Mouse (Mus musculus) ES-Bruce4 (cell line): ENCODE measurements around the gene Ech1. TPM values are rescaled to one million over a fixed set of nuclear protein-coding genes. Genes with fewer than 3 reads are reported as not detected.

Source experiments
- H3K27ac ChIP-seq: 2 replicates; pipeline ENCODE4 v1.5.1; 2012; ENCODE audit warnings: low read length, inconsistent platforms; ENCODE audit not compliant: insufficient read depth
- H3K27me3 ChIP-seq: 2 replicates; pipeline ENCODE4 v1.6.1; 2012; ENCODE audit warnings: mild to moderate bottlenecking, low read length, inconsistent platforms; ENCODE audit not compliant: control insufficient read depth, poor library complexity, insufficient read depth, severe bottlenecking
- H3K36me3 ChIP-seq: 2 replicates; pipeline ENCODE4 v1.6.1; 2012; ENCODE audit warnings: inconsistent platforms, mild to moderate bottlenecking, low read length, moderate library complexity; ENCODE audit not compliant: control insufficient read depth, poor library complexity, insufficient read depth, severe bottlenecking
- H3K4me1 ChIP-seq: one replicate; pipeline ENCODE4 v1.8.1; 2011; ENCODE audit warnings: low read length; ENCODE audit not compliant: control insufficient read depth, insufficient read depth
- H3K4me3 ChIP-seq: 2 replicates; pipeline ENCODE4 v1.5.1; 2011; ENCODE audit warnings: low read depth, mild to moderate bottlenecking, low read length
- H3K9ac ChIP-seq: 2 replicates; pipeline ENCODE4 v1.6.1; 2012; ENCODE audit warnings: low read depth, mild to moderate bottlenecking, inconsistent platforms; ENCODE audit not compliant: poor library complexity, severe bottlenecking
- H3K9me3 ChIP-seq: replicated peaks from 2 replicates; pipeline ENCODE4 v1.6.1; 2012; ENCODE audit warnings: mild to moderate bottlenecking, low read length, inconsistent platforms; ENCODE audit not compliant: control insufficient read depth, poor library complexity, insufficient read depth, severe bottlenecking
- CTCF ChIP-seq: IDR thresholded peaks from one replicate; pipeline ENCODE4 v1.8.1; 2011; ENCODE audit warnings: low read depth, low read length
- EP300 ChIP-seq: IDR thresholded peaks from 2 replicates; pipeline ENCODE4 v1.6.1; 2011; ENCODE audit warnings: low read depth, low read length; ENCODE audit not compliant: insufficient read depth
- POLR2A ChIP-seq: IDR thresholded peaks from one replicate; pipeline ENCODE4 v1.8.1; 2011; ENCODE audit warnings: low read length; ENCODE audit not compliant: insufficient read depth
- polyA plus RNA-seq: library from polyadenylated mRNA; stranded (reverse); fragments of >200 nt; gene quantifications from 2 replicates; pipeline ENCODE4 v1.2.4, GENCODE M21; 2011; ENCODE audit warnings: low read depth; ENCODE audit not compliant: missing spikeins, insufficient read depth, insufficient read length

Ech1 gene
- polyA plus RNA-seq, 1 experiment: 41.3 TPM

DNA sequence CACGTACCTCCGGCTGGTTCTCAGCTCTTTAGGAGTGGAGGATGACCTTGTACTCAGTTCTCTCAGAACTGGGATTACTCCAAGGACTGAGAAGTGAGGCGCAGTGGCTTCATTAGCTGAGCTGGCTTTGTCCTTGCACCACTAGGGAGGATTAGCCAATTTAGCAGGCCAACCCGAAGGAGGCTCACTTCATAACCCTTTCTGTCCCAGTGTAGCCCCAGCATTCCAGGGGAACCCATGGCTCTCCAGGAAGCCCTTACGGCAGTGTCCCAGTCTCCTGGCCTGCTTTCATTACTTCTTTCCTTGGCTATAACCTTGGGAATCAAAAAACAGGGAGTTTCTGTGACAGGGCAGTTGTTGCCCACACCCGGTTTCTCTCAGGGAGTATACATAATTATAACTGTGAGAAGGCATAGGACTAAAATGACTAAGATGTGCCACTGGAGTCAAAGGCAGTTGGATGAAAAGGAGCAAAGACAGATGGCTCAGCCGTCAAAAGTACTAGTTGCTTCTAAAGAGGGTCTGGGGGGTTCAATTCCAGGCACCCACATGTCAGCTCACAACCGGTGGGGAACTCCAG is 17.3 kb upstream of the Ech1 start:
- no peaks in the 10 kb centered on the region for H3K27me3 ChIP-seq
- H3K27ac ChIP-seq: peak overlapping the region; percentile 80
- no peak for TF ChIP-seq POLR2A
- no peak for TF ChIP-seq EP300
- no peak for TF ChIP-seq CTCF
- H3K9ac ChIP-seq: peak overlapping the region; percentile 84
- peak overlapping the region; percentile 91 for H3K4me3 ChIP-seq
- H3K36me3 ChIP-seq: peaks cover 10% of the 10 kb centered on the region
- peaks cover 7% of the 10 kb centered on the region for H3K4me1 ChIP-seq
- H3K9me3 ChIP-seq: no peaks in the 10 kb centered on the region

DNA sequence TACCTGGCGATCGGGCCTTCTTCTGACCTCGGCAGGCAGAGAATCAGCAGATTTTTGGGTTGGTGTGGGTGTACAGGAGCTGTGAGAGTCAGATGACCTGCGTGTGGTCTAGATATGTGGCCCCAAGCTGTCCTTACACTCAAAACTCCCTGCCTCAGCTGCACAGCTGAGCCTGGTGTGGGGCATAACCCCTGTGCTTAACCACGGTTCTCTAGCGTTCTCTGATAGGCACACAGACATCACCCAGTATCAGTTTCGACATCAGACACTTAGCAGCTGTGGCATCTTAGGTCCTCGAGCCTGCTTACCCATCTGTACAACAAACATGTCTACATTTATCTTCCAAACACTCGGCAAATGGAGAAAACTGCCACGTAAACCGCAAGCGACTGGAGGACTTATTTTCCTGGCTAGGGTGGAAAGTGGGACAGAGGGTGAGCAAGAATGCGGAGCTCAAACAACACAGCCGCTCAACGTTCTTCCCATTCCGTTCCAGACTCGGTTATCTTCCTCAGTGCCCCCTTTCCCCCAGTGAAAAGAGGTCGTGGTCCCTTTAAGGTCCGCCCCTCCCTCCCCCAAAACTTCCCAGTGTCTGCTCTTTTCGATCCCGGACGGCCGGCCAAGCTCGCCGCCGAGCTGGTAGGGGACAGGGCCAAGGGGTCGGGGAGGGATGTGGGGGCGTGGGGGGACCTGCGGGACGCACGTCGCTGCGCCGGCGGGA is 16.6 kb upstream of the Ech1 start, which contains the start of gene Hnrnpl:
Gene Hnrnpl (plus strand): TSS at position 321 of the 721 bp plus-strand sequence.
- TF ChIP-seq EP300: no peak
- TF ChIP-seq POLR2A: no peak
- TF ChIP-seq CTCF: no peak
- Histone ChIP-seq H3K9me3 (no peaks in the 10 kb centered on the region), H3K27ac (peak within 1 kb of the TSS; percentile 96), H3K36me3 (peaks cover 16% of the 10 kb centered on the region), H3K4me3 (peak within 1 kb of the TSS; percentile 91), H3K9ac (peak within 1 kb of the TSS; percentile 84), H3K4me1 (peaks cover 6% of the 10 kb centered on the region), H3K27me3 (no peaks in the 10 kb centered on the region)

DNA sequence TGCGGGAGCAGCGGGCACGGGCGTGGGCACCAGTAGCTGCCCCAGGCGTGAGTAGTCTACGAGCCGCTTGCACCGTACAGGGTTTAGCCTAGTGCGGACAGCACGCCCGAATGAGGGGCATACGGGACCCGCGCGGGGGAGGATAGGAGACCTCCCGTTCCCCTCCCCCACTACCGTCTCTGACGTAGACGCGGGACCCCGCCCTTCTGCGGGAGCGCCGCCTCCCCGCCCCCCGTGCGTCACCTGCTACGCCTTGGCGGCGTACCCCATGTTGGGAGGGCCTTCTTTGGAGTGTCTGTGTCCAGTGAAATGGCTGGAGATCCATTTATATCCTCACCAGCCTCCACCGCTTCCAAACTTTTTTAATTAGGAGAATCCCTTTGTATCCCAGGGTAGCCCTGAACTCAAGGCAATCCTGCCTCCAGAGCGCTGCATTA is 16.0 kb upstream of the Ech1 start:
- H3K36me3 ChIP-seq: peaks cover 22% of the 10 kb centered on the region
- H3K9me3 ChIP-seq: no peaks in the 10 kb centered on the region
- H3K9ac ChIP-seq: peak overlapping the region; percentile 84
- peak overlapping the region; percentile 96 for H3K27ac ChIP-seq
- H3K27me3 ChIP-seq: no peaks in the 10 kb centered on the region
- 0 out of 2 replicates have a peak, but pooled peaks have one; percentile 48 for TF ChIP-seq EP300
- peak; percentile 87 for TF ChIP-seq POLR2A
- no peak for TF ChIP-seq CTCF
- H3K4me3 ChIP-seq: peak overlapping the region; percentile 91
- peaks cover 4% of the 10 kb centered on the region for H3K4me1 ChIP-seq

DNA sequence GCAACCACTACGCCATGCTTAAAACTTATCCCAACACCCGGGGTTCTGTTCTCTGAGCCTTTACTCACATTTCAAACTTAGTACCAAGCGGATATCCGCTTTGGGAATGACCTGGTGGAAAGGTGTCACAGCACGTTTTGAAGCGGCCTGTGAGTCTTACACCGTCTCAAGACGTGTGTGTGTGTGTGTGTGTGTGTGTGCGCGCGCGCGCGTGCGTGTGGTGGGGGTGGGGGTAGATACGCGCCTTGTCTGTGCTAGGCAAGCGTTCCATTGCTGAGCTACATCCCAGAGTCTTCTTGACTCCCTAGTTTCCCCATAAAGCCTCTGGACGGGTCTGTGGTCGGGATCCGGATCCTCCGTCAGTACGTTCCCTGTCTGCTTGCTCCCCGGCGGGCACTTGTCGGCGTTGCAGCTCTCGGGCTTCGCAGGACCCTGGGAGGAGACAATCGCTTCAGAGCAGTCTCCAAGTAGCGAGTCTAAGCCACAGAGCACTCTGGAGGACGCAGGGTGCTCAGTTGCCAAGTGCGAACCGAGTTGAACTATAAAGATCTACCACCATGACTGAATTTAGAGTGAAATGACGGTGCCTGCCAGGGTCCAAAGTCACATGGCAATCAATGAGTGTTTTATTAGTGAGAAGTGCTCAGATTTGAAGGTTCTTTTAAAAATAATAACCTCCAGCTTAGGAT is 15.5 kb upstream of the Ech1 start:
- no peaks in the 10 kb centered on the region for H3K9me3 ChIP-seq
- no peaks in the 10 kb centered on the region for H3K27me3 ChIP-seq
- H3K36me3 ChIP-seq: peaks cover 28% of the 10 kb centered on the region
- H3K4me1 ChIP-seq: peaks cover 6% of the 10 kb centered on the region
- peak overlapping the region; percentile 84 for H3K9ac ChIP-seq
- peak overlapping the region; percentile 96 for H3K27ac ChIP-seq
- H3K4me3 ChIP-seq: peak overlapping the region; percentile 91
- TF ChIP-seq CTCF (no peak), POLR2A (no peak), EP300 (no peak)

DNA sequence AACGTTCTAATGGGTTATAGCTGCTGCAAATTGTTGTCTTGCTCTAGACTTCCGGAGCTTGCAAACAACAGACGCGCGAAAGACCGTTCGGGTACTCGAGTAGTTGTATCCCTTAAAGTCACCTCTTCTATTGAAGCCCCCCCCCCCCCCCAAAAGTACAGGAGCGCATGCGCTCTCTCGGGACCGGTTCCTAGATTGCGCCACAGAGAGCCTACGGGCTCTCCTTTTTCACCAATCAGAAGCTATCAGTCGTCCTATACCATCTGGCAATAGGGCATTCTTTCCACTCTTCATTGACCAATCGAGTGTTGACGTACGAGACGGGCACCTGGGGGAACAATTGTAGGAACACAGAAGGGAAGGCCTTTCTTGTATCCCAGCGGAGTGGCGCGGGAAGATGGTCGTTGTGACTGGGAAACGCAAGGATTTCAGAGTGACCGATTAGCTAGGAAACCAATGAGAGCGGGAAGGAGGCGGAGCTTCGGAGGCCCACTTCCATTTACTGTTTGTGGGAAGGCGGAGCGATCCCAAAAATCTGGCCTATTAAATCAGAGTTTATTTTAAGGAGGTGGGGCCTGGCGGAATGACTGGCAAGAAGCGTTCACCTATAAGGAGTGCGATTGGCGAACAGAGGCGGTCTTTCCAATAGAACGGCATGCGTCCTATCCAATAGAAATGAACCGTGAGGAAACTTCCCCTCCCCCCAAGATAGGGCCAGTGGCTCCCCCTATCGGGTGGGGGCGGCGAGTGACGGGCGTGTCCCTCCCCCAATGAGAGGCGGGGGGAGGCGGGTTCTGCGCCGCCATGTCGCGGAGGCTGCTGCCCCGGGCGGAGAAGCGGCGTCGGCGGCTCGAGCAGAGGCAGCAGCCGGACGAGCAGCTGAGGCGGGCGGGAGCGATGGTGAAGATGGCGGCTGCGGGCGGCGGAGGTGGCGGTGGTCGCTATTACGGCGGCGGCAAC is 14.6 kb upstream of the Ech1 start:
- no peaks in the 10 kb centered on the region for H3K27me3 ChIP-seq
- peak overlapping the region; percentile 98 for H3K9ac ChIP-seq
- peaks cover 36% of the 10 kb centered on the region for H3K36me3 ChIP-seq
- peak overlapping the region; percentile 91 for H3K4me3 ChIP-seq
- TF ChIP-seq EP300 (no peak), CTCF (peak; percentile 6), POLR2A (peak; percentile 76)
- peak overlapping the region; percentile 96 for H3K27ac ChIP-seq
- no peaks in the 10 kb centered on the region for H3K9me3 ChIP-seq
- H3K4me1 ChIP-seq: peaks cover 4% of the 10 kb centered on the region
